In the genomic region with DNA sequence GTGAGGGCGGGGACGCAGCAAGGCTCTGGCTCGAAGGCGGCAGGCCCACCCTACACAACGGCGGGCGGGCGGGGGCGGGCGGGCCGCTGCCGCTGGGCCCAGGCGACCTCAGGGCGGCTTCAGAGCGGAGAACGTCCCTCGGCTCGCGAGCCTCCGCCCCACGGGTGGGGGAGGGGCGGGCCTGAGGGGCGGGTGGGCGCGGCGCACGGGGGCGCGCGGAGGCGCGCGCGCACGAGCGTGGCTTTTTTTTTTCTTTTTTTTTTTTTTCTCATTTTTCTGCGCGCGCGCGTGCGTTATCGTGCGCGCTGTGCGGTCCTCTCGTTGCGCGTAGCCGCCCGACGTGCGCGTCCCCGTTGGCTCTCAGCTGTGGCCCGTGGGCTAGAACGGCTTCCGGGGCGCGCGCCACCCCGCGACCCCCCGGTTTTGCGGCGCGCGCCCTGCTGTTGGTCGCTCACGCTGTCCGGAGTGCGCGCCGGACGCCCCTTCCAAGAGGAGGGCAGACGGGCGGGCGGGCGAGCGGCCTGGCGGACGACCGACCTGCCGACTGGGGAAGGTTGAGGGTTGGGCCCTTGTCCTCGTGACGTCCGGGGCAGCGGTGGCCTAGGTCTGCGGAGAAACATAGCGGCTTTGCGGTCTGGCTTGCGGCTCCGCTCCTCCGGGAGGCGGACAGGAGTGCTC, we compare ENCODE assay signal across 8 mouse cellular contexts. TPM values are rescaled to one million over a fixed set of nuclear protein-coding genes. Genes with fewer than 3 reads are reported as not detected.
DNase-seq lines count a peak whose midpoint lies in the region; ATAC-seq lines count a peak whose summit lies in the region.

No protein-coding gene starts in this region.

- H3K36me3 ChIP-seq in hindbrain, embryonic 12.5 days = peaks cover 31% of the 10 kb centered on the region

- H3K9ac ChIP-seq in hindbrain, embryonic 12.5 days = peak overlapping the region; percentile 96

- no peaks in the 10 kb centered on the region for H3K9me3 ChIP-seq in hindbrain, embryonic 12.5 days (replicated peaks)

- no peaks in the 10 kb centered on the region for H3K27me3 ChIP-seq in hindbrain, embryonic 12.5 days

- H3K4me2 ChIP-seq in hindbrain, embryonic 12.5 days (replicated peaks) = peak overlapping the region; percentile 71

- H3K4me3 ChIP-seq in hindbrain, embryonic 12.5 days = peak overlapping the region; percentile 67

- peak overlapping the region; percentile 99 for H3K27ac ChIP-seq in hindbrain, embryonic 12.5 days

- ATAC-seq in frontal cortex, adult (ENCODE audit: low TSS enrichment) = peak; percentile 32; the same call in 1 of the 2 replicates
- peak; percentile 85 for ATAC-seq in hindbrain, embryonic 12.5 days (ENCODE audit: low FRiP score)

- peak; percentile 93 for DNase-seq in Muller cell, postnatal 12 days (ENCODE audit: inconsistent ontology term)
- peak; percentile 77 for DNase-seq in cerebellum, adult 9-10 months
- peak; percentile 86 to 90 for DNase-seq in layer of hippocampus, postnatal 10 days (ENCODE audit: low spot score in 2 of 2)
- DNase-seq in lung, postnatal 10 days = peak; percentile 89
- peak; percentile 69 for DNase-seq in ovary, postnatal 14 days (ENCODE audit: low spot score)
- DNase-seq in thymus, postnatal 10 days (ENCODE audit: low spot score in 2 of 2) = peak; percentile 78 to 85

- H3K4me1 ChIP-seq in hindbrain, embryonic 12.5 days = peaks cover 23% of the 10 kb centered on the region

- 0% methylated on average over 74 of the region's 95 CpGs for WGBS in hindbrain, embryonic 12.5 days

RNA-seq across cellular contexts. Expression of a gene that starts 0.8 kb away (rescaled TPM):
- 162 and 171 TPM in 2 replicates for polyA plus RNA-seq in hindbrain, embryonic 12.5 days (2016; fragmentation: Nextera tagmentation; extraction: Ambion mirVana)
- total RNA-seq in layer of hippocampus, postnatal 10 days (2021) = 100 to 1,000 TPM; 121 to 129 TPM

RNA-seq across cellular contexts. Expression of a gene that starts 9.9 kb away (rescaled TPM):
- 82.9 and 94.0 TPM in 2 replicates for polyA plus RNA-seq in hindbrain, embryonic 12.5 days (2016; fragmentation: Nextera tagmentation; extraction: Ambion mirVana)
- total RNA-seq in layer of hippocampus, postnatal 10 days (2021) = 10 to 100 TPM; 95.3 to 97.3 TPM

RNA-seq across cellular contexts. Expression of a gene that starts 27.0 kb away (rescaled TPM):
- 107 and 112 TPM in 2 replicates for polyA plus RNA-seq in hindbrain, embryonic 12.5 days (2016; fragmentation: Nextera tagmentation; extraction: Ambion mirVana)
- total RNA-seq in layer of hippocampus, postnatal 10 days (2021) = 100 to 1,000 TPM; 119 to 125 TPM

RNA-seq across cellular contexts. Expression of a gene that starts 37.9 kb away (rescaled TPM):
- polyA plus RNA-seq in hindbrain, embryonic 12.5 days (2016; fragmentation: Nextera tagmentation; extraction: Ambion mirVana) = 44.1 and 44.8 TPM in 2 replicates
- total RNA-seq in layer of hippocampus, postnatal 10 days (2021) = 10 to 100 TPM; 36.9 to 39.4 TPM

RNA-seq across cellular contexts. Expression of a gene that starts 42.7 kb away (rescaled TPM):
- 128 and 131 TPM in 2 replicates for polyA plus RNA-seq in hindbrain, embryonic 12.5 days (2016; fragmentation: Nextera tagmentation; extraction: Ambion mirVana)
- total RNA-seq in layer of hippocampus, postnatal 10 days (2021) = 10 to 100 TPM; 78.2 to 83.9 TPM

Comparison
In these comparisons a context has a peak if more than half of its experiments do, and no peak if none do; other contexts are left out.
1. Peak in every context shown above with its lines: DNase-seq, ATAC-seq, H3K4me3 ChIP-seq and H3K27ac ChIP-seq.